Mouse (Mus musculus) fat pad, adult 2 months (tissue): Measurements from ENCODE around the gene Sp8.

Experiments
- DNase-seq: peaks from one replicate; pipeline ENCODE4 v3.0.0-alpha.2; 2011; ENCODE audit warnings: low read depth, low spot score; ENCODE audit errors: extremely low read depth

The Sp8 gene

GRCm38 (mm10) chr12:118846221-118846620 lies at the start of gene Sp8:
Gene Sp8, plus strand, starts transcription at chr12:118846329.
- no peak for DNase-seq

GRCm38 (mm10) chr12:118811328-118811961 lies 34.7 kb upstream of the Sp8 start:
- DNase-seq, result no peak

GRCm38 (mm10) chr12:118814561-118814960 lies 31.6 kb upstream of the Sp8 start:
- DNase-seq, result no peak

- no peak for DNase-seq
These were observed 30.0 kb upstream of the Sp8 start for GRCm38 (mm10) chr12:118816156-118816555.

GRCm38 (mm10) chr12:118829881-118830280 lies 16.2 kb upstream of the Sp8 start:
- no peak for DNase-seq

- DNase-seq, result no peak
These were observed 9.5 kb upstream of the Sp8 start for GRCm38 (mm10) chr12:118836411-118837341.

GRCm38 (mm10) chr12:118837361-118837760 lies 8.8 kb upstream of the Sp8 start:
- DNase-seq, result no peak

GRCm38 (mm10) chr12:118838260-118838659 lies 7.9 kb upstream of the Sp8 start:
- DNase-seq, result no peak

- no peak for DNase-seq
These were observed 6.7 kb upstream of the Sp8 start for GRCm38 (mm10) chr12:118839398-118839797.

- DNase-seq, result no peak
These were observed 5.8 kb upstream of the Sp8 start for GRCm38 (mm10) chr12:118840301-118840700.

GRCm38 (mm10) chr12:118840861-118841260 lies 5.3 kb upstream of the Sp8 start:
- no peak for DNase-seq

GRCm38 (mm10) chr12:118841381-118841922 lies 4.7 kb upstream of the Sp8 start:
- no peak for DNase-seq

GRCm38 (mm10) chr12:118841971-118842550 lies 4.1 kb upstream of the Sp8 start:
- DNase-seq, result no peak

GRCm38 (mm10) chr12:118842671-118843411 lies 3.3 kb upstream of the Sp8 start:
- DNase-seq, result no peak

- no peak for DNase-seq
These were observed 2.0 kb upstream of the Sp8 start for GRCm38 (mm10) chr12:118844111-118844510.

GRCm38 (mm10) chr12:118844841-118845240 lies 1.3 kb upstream of the Sp8 start:
- DNase-seq, result no peak

- DNase-seq, result no peak
These were observed 778 bp upstream of the Sp8 start for GRCm38 (mm10) chr12:118845351-118845750.

GRCm38 (mm10) chr12:118846649-118847321 lies 656 bp downstream of the Sp8 start:
- no peak for DNase-seq

- DNase-seq, result no peak
These were observed 1.3 kb downstream of the Sp8 start for GRCm38 (mm10) chr12:118847381-118847780.

- DNase-seq, result no peak
These were observed 1.8 kb downstream of the Sp8 start for GRCm38 (mm10) chr12:118847861-118848495.
